Mouse (Mus musculus): ENCODE measurements around the gene Gcdh. TPM values are rescaled to one million over a fixed set of nuclear protein-coding genes. Genes with fewer than 3 reads are reported as not detected.
A peak's percentile ranks its signal among the peaks of the same experiment; 100 is the strongest.

Gcdh gene
- total RNA-seq, 4 experiments from 2014 or later, result 77.8 to 99.2 (median 86.0) TPM

- no peak for DNase-seq (ENCODE audit: low spot score)
Measured at GRCm38 (mm10) chr8:84872309-84872965, 21.3 kb downstream of the Gcdh start.

GRCm38 (mm10) chr8:84871376-84872308 is 22.1 kb downstream of the Gcdh start, which contains the start of gene Syce2:
TSS of gene Syce2 (plus strand) at chr8:84872111.
- DNase-seq (ENCODE audit: low spot score), result peak; percentile 37

- peak; percentile 95 for DNase-seq (ENCODE audit: low spot score)
Measured at GRCm38 (mm10) chr8:84856864-84857441, 36.8 kb downstream of the Gcdh start, which contains the start of gene Farsa. TSS of gene Farsa (plus strand) at chr8:84856989.

GRCm38 (mm10) chr8:84856434-84856833 is 37.3 kb downstream of the Gcdh start:
- no peak for DNase-seq (ENCODE audit: low spot score)

GRCm38 (mm10) chr8:84847684-84848435 is 45.9 kb downstream of the Gcdh start:
- no peak for DNase-seq (ENCODE audit: low spot score)

- peak; percentile 100 for DNase-seq (ENCODE audit: low spot score)
Measured at GRCm38 (mm10) chr8:84846722-84847572, 46.8 kb downstream of the Gcdh start, which contains the start of gene Calr. TSS of gene Calr (minus strand) at chr8:84846934.

GRCm38 (mm10) chr8:84846094-84846721 is 47.5 kb downstream of the Gcdh start:
- DNase-seq (ENCODE audit: low spot score), result no peak

GRCm38 (mm10) chr8:84845355-84846093 is 48.2 kb downstream of the Gcdh start:
- DNase-seq (ENCODE audit: low spot score), result no peak

GRCm38 (mm10) chr8:84844397-84845070 is 49.2 kb downstream of the Gcdh start:
- DNase-seq (ENCODE audit: low spot score), result no peak

GRCm38 (mm10) chr8:84841514-84841913 is 52.2 kb downstream of the Gcdh start:
- DNase-seq (ENCODE audit: low spot score), result no peak

- DNase-seq (ENCODE audit: low spot score), result peak; percentile 90
Measured at GRCm38 (mm10) chr8:84840248-84840999, 53.3 kb downstream of the Gcdh start, which contains the start of gene Rad23a. TSS of gene Rad23a (minus strand) at chr8:84840665.

GRCm38 (mm10) chr8:84839875-84840247 is 53.9 kb downstream of the Gcdh start:
- DNase-seq (ENCODE audit: low spot score), result no peak

GRCm38 (mm10) chr8:84839411-84839810 is 54.3 kb downstream of the Gcdh start:
- no peak for DNase-seq (ENCODE audit: low spot score)

- no peak for DNase-seq (ENCODE audit: low spot score)
Measured at GRCm38 (mm10) chr8:84838513-84838912, 55.2 kb downstream of the Gcdh start.

GRCm38 (mm10) chr8:84837912-84838470 is 55.7 kb downstream of the Gcdh start:
- DNase-seq (ENCODE audit: low spot score), result no peak

- DNase-seq (ENCODE audit: low spot score), result no peak
Measured at GRCm38 (mm10) chr8:84837149-84837911, 56.4 kb downstream of the Gcdh start.
